Mouse (Mus musculus) v-Abl transformed pro-B cells (cell line): ENCODE measurements around the gene Ppia.

Experiments
- in situ Hi-C, 2 experiments: fragments of 400-800 bp; cut with MboI; formaldehyde crosslinking; loops; one replicate each; pipeline ENCODE4 v1.15.1; 2025; ENCODE audit not compliant: unreplicated experiment in 2 of 2

Gene Ppia

GRCm38 (mm10) chr11:6403830-6404405 lies 11.3 kb upstream of the Ppia start:
- in situ Hi-C loops, result loop anchor here in 1 of 2 experiments (10.0 kb wide), 1 partner anchor 49 kb away; no protein-coding TSS in a partner anchor

GRCm38 (mm10) chr11:6404699-6405566 lies 10.3 kb upstream of the Ppia start:
- in situ Hi-C loops, result loop anchor here in 1 of 2 experiments (10.0 kb wide), 1 partner anchor 50 kb away; no protein-coding TSS in a partner anchor

DNA sequence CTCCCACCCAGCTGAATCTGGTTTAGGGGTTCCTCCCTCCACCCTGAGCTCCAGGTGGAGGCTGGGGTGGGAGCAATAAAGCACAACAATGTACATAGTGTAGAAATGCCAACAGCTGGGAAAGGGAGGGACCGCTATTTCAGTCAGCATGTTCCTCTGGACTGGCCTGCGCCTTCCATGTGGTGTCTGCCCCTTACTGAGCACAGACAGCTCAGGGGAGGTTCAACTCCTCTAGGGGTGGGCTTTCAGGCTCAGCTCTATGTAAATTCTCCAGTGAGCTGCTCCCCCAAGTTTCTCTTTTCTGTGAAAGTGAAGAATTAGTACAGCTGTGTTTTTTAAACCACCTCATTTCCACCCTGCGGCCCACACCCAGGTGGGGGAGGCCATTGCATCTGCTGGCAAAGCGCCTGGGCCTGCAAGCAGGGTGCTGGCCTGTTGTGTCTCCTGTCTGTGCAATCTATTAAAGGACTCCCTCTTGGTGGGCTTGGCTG lies 9.6 kb upstream of the Ppia start:
- in situ Hi-C loops, result loop anchor here in 1 of 2 experiments (10.0 kb wide), 1 partner anchor 51 kb away; no protein-coding TSS in a partner anchor

DNA sequence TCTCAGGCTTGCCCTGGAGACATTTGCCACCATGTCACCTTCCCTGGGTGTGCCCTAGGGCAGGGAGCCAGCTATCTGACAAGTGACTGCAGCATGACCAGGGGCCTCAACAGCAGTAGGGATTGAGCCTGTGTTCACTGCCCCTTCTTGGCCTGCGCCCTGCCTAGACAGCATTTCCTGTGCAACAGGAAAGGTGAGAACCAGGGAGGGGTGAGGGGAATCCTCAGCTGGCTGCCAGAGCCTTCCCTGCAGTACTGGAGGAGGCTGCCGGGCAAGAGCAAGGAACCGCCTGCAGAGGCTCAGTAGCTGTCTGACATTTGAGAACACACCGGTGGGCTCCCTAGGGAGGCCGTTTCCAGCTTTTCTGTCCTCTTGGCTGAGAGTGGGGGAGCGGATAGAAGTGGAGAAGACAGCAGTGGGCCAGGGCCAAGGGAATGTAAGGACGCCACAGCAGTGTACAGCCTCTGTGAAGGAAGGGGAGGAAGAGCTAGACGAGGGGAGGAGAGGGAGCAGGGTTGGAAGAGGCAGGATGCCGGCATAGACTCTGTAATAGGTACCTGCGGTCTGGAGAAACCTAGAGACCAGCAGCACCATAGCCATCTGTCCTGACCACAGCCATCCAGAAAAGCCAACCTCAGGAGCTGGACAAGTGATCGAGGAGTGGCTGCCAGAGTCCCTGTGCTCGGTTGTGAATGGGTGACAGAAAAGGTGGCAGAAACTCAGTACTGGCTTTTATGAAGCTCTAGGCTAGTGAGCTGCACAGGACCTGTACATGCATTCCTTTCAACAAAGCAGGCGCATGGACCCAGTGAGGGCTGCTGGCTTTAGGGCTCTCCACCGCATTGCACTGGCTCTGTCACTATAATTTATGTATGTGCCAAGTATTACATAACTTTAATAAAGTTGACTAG lies 8.7 kb upstream of the Ppia start:
- in situ Hi-C loops, result loop anchor here in 1 of 2 experiments (10.0 kb wide), 1 partner anchor 52 kb away; no protein-coding TSS in a partner anchor

- in situ Hi-C loops, result loop anchor here in 1 of 2 experiments (10.0 kb wide), 1 partner anchor 52 kb away; no protein-coding TSS in a partner anchor
Observed at GRCm38 (mm10) chr11:6407162-6407621, 8.1 kb upstream of the Ppia start.

DNA sequence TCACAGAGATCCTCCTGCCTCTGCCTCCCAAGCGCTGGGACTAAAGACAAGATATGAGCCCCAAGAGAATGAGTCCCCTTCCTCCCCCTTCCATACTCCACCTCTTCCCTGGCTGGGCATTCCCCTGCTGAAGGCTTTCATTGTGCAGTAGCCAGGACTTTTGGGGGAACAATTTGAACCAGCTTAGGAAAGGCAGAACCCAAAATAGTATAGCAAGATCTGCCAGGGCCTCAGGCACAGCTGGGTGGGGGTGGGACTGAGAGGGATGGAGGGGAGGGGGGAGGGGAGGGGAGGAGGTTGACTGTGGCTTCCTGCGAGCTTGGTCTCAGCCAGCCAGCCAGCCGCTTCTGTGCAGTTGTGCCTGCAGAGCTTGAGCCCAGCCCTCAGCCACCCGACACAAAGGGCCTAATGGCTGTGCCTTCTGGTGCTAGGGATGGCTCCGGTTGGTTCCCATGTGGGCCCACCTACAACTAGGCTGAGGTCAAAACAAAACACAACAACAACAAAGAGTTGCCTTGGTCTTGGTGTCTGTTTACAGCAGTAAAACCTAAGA lies 5.1 kb upstream of the Ppia start:
- in situ Hi-C loops, result loop anchor here in 1 of 2 experiments (10.0 kb wide), 1 partner anchor 415 kb away; no protein-coding TSS in a partner anchor

GRCm38 (mm10) chr11:6410755-6411154 lies 4.5 kb upstream of the Ppia start:
- in situ Hi-C loops, result loop anchor here in 1 of 2 experiments (10.0 kb wide), 1 partner anchor 416 kb away; no protein-coding TSS in a partner anchor

- in situ Hi-C loops, result loop anchor here in 1 of 2 experiments (10.0 kb wide), 1 partner anchor 417 kb away; no protein-coding TSS in a partner anchor
Observed at GRCm38 (mm10) chr11:6411684-6412083, 3.6 kb upstream of the Ppia start.

- in situ Hi-C loops, result loop anchor here in 1 of 2 experiments (10.0 kb wide), 1 partner anchor 418 kb away; no protein-coding TSS in a partner anchor
Observed at GRCm38 (mm10) chr11:6413264-6413663, 2.0 kb upstream of the Ppia start.

- in situ Hi-C loops, result loop anchor here in 1 of 2 experiments (5.0 to 10.0 kb wide), 2 partner anchors 107 to 421 kb away; partner anchors contain the start of gene Myo1g
Observed at GRCm38 (mm10) chr11:6415551-6416404, 535 bp downstream of the Ppia start.

DNA sequence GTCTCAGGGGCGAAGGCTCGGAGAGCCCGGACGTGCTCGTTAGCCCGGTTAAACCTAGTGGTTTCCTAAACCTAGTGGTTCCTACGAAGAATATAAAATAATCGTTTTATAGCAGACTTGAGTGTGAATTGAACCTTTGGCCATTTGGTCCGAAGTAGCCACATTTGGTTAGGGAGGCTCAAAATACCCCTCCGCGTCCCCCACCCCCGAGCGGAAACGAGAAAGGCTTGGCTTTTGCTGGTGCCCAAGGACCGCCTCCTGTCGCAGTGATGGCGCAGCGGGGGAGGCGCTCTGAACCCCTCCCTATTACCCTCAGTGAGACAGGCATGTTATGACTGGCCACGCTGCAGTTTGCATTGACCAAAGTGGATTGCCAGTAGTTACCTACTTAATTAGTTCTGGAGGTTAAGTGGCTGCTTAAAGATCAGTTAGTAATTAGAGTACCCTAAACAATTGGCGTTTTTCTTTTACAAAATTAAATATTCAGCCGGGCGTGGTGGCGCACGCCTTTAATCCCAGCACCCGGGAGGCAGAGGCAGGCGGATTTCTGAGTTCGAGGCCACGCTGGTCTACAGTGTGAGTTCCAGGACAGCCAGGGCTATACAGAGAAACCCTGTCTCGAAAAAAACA lies 1.3 kb downstream of the Ppia start:
- in situ Hi-C loops, result loop anchor here in 1 of 2 experiments (5.0 to 10.0 kb wide), 2 partner anchors 106 to 422 kb away; partner anchors contain the start of gene Myo1g

DNA sequence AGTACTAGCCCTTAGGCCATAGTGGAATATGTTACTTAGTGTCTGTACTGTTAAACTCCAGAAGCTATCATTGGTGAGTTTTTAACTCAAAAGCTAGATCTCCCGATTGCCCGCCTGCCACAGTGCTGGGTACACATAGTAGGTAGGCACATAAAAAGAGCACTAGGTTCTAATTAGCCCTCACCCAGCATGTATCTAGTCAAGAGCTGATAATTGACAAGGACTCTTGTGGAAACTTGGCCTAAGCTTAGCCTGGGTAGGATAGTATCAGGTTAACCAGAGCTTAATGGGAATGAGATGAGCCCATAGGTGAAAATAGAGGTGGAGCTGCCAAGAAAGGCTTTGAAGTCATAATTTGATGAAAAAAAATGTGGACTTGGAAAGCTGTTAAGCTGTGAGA lies 1.8 kb downstream of the Ppia start:
- in situ Hi-C loops, result loop anchor here in 1 of 2 experiments (5.0 to 10.0 kb wide), 2 partner anchors 105 to 422 kb away; partner anchors contain the start of gene Myo1g

GRCm38 (mm10) chr11:6417490-6417889 lies 2.2 kb downstream of the Ppia start:
- in situ Hi-C loops, result loop anchor here in 1 of 2 experiments (5.0 to 10.0 kb wide), 2 partner anchors 105 to 423 kb away; partner anchors contain the start of gene Myo1g

GRCm38 (mm10) chr11:6418751-6419150 lies 3.5 kb downstream of the Ppia start:
- in situ Hi-C loops, result loop anchor here in 1 of 2 experiments (5.0 to 10.0 kb wide), 2 partner anchors 104 to 424 kb away; partner anchors contain the start of gene Myo1g

- in situ Hi-C loops, result loop anchor here in 1 of 2 experiments (5.0 to 10.0 kb wide), 2 partner anchors 103 to 424 kb away; partner anchors contain the start of gene Myo1g
Observed at GRCm38 (mm10) chr11:6419156-6419555, 3.9 kb downstream of the Ppia start.

DNA sequence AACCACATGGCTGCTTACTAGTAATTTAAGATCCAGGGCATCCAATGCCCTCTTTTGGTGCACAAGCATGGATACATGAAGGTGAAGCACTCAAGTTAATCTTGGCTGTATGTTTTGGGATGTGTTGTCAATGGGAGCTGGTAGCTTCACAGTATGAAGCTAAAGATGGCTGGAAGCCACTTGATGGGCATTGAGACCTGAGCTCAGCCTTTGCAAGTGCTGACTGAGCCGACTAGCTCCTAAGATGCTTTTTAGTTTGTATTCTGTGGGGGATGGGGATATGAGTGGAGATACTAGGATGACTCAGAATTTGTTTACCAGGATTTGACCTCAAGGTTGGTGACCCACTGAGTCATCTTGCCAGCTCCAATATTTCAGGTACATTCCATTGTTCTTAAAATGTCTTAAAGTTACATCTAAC lies 5.0 kb downstream of the Ppia start:
- in situ Hi-C loops, result no loop called here

- in situ Hi-C loops, result no loop called here
Observed at GRCm38 (mm10) chr11:6420722-6421350, 5.6 kb downstream of the Ppia start.
